Mouse (Mus musculus) hindbrain, embryonic 15.5 days (tissue): ENCODE data around the gene Tmem97. TPM values are rescaled to one million over a fixed set of nuclear protein-coding genes. Genes with fewer than 3 reads are reported as not detected.
A peak's percentile ranks its signal among the peaks of the same experiment; 100 is the strongest.

Experiments
- ATAC-seq: fragments of 200-750 bp; cut with Nextera tagmentation; 2 replicates; pipeline ENCODE4 v1.8.0; 2017; ENCODE audit warnings: low read depth, moderate number of reproducible peaks, moderate TSS enrichment; ENCODE audit not compliant: low FRiP score
- H3K27ac ChIP-seq: fragments of 300-500 bp; sonication (generic); replicated peaks from 2 replicates; pipeline ENCODE4 v1.5.1; 2015; ENCODE audit warnings: mild to moderate bottlenecking, inconsistent platforms
- H3K27me3 ChIP-seq: fragments of 300-500 bp; sonication (generic); 2 replicates; pipeline ENCODE4 v1.6.1; 2015; ENCODE audit warnings: control low read depth, inconsistent platforms
- H3K36me3 ChIP-seq: fragments of 300-500 bp; sonication (generic); 2 replicates; pipeline ENCODE4 v1.6.1; 2015; ENCODE audit warnings: control low read depth, inconsistent platforms
- H3K4me1 ChIP-seq: fragments of 300-500 bp; sonication (generic); replicated peaks from 2 replicates; pipeline ENCODE4 v1.6.1; 2015; ENCODE audit warnings: control low read depth, inconsistent platforms
- H3K4me2 ChIP-seq: fragments of 300-500 bp; sonication (generic); 2 replicates; pipeline ENCODE4 v1.6.1; 2015; ENCODE audit warnings: moderate library complexity, mild to moderate bottlenecking, inconsistent platforms
- H3K4me3 ChIP-seq: fragments of 300-500 bp; sonication (generic); 2 replicates; pipeline ENCODE4 v1.5.1; 2015; ENCODE audit warnings: mild to moderate bottlenecking, inconsistent platforms
- H3K9ac ChIP-seq: fragments of 300-500 bp; sonication (generic); 2 replicates; pipeline ENCODE4 v1.6.1; 2015; ENCODE audit warnings: inconsistent platforms
- H3K9me3 ChIP-seq: fragments of 300-500 bp; sonication (generic); 2 replicates; pipeline ENCODE4 v1.6.1; 2016; ENCODE audit warnings: control low read depth, inconsistent platforms
- WGBS: fragments of 180-500 bp; shearing (Covaris S2); methylation state at CpG from one replicate; pipeline ENCODE4 v1.1.7; 2015; 5-methylcytosine and 5-hydroxymethylcytosine counted together
- polyA plus RNA-seq: library from polyadenylated mRNA; unstranded; fragments of >200 nt; fragmentation: Nextera tagmentation; extraction: Ambion mirVana; gene quantifications from 2 replicates; pipeline ENCODE4 v1.2.1, GENCODE M21; 2015

The Tmem97 gene
- polyA plus RNA-seq, 1 experiment from 2014 or later = 45.7 TPM

- 65% methylated on average over 9 of the region's 9 CpGs for WGBS
- Histone ChIP-seq H3K9me3 (no peaks in the 10 kb centered on the region), H3K4me1 (no peaks in the 10 kb centered on the region), H3K4me2 (no peak overlapping the region), H3K36me3 (peaks cover 95% of the 10 kb centered on the region), H3K9ac (no peak overlapping the region), H3K27ac (0 out of 2 replicates have a peak overlapping the region, but pooled peaks have one; percentile 20), H3K4me3 (no peak overlapping the region), H3K27me3 (no peaks in the 10 kb centered on the region)
- ATAC-seq = no peak
Measured at GRCm38 (mm10) chr11:78523241-78523955, 27.2 kb downstream of the Tmem97 start.

GRCm38 (mm10) chr11:78522481-78522997 lies 28.0 kb downstream of the Tmem97 start:
- Histone ChIP-seq H3K9me3 (no peaks in the 10 kb centered on the region), H3K4me3 (no peak overlapping the region), H3K27me3 (no peaks in the 10 kb centered on the region), H3K4me2 (no peak overlapping the region), H3K36me3 (peaks cover 96% of the 10 kb centered on the region), H3K27ac (0 out of 2 replicates have a peak overlapping the region, but pooled peaks have one; percentile 20), H3K9ac (no peak overlapping the region), H3K4me1 (no peaks in the 10 kb centered on the region)
- ATAC-seq = no peak
- 86% methylated on average over 1 of the region's 1 CpGs for WGBS

- Histone ChIP-seq H3K4me2 (no peak overlapping the region), H3K27me3 (no peaks in the 10 kb centered on the region), H3K36me3 (peaks cover 92% of the 10 kb centered on the region), H3K9me3 (no peaks in the 10 kb centered on the region), H3K9ac (no peak overlapping the region), H3K4me1 (no peaks in the 10 kb centered on the region), H3K4me3 (no peak overlapping the region), H3K27ac (no peak overlapping the region)
- ATAC-seq = no peak
- 86% methylated on average over 3 of the region's 3 CpGs for WGBS
Measured at GRCm38 (mm10) chr11:78521880-78522279, 28.7 kb downstream of the Tmem97 start.

- WGBS = 86% methylated on average over 10 of the region's 10 CpGs
- Histone ChIP-seq H3K9me3 (no peaks in the 10 kb centered on the region), H3K4me3 (no peak overlapping the region), H3K27ac (no peak overlapping the region), H3K9ac (no peak overlapping the region), H3K4me2 (no peak overlapping the region), H3K27me3 (no peaks in the 10 kb centered on the region), H3K36me3 (peaks cover 90% of the 10 kb centered on the region), H3K4me1 (0 out of 2 replicates have a peak, but pooled peaks cover under 1% of the 10 kb centered on the region)
- no peak for ATAC-seq
Measured at GRCm38 (mm10) chr11:78518931-78519330, 31.6 kb downstream of the Tmem97 start.

GRCm38 (mm10) chr11:78515549-78516325 lies 34.8 kb downstream of the Tmem97 start:
- no peaks in the 10 kb centered on the region for H3K27me3 ChIP-seq
- H3K4me1 ChIP-seq = peaks cover 21% of the 10 kb centered on the region
- no peak overlapping the region for H3K27ac ChIP-seq
- no peaks in the 10 kb centered on the region for H3K9me3 ChIP-seq
- H3K4me3 ChIP-seq = no peak overlapping the region
- WGBS = 54% methylated on average over 2 of the region's 2 CpGs
- no peak for ATAC-seq
- H3K9ac ChIP-seq = no peak overlapping the region
- H3K4me2 ChIP-seq = no peak overlapping the region
- H3K36me3 ChIP-seq = peaks cover 59% of the 10 kb centered on the region

GRCm38 (mm10) chr11:78513106-78513790 lies 37.3 kb downstream of the Tmem97 start:
- peak overlapping the region; percentile 74 for H3K4me3 ChIP-seq
- no peak for ATAC-seq
- no peaks in the 10 kb centered on the region for H3K9me3 ChIP-seq
- 84% methylated on average over 3 of the region's 3 CpGs for WGBS
- no peak overlapping the region for H3K27ac ChIP-seq
- no peaks in the 10 kb centered on the region for H3K27me3 ChIP-seq
- peaks cover 38% of the 10 kb centered on the region for H3K36me3 ChIP-seq
- H3K4me1 ChIP-seq = peaks cover 22% of the 10 kb centered on the region
- peak overlapping the region; percentile 91 for H3K9ac ChIP-seq
- peak overlapping the region; percentile 82 for H3K4me2 ChIP-seq

- H3K4me1 ChIP-seq = peaks cover 22% of the 10 kb centered on the region
- WGBS = under 1% methylated on average over 63 of the region's 67 CpGs
- H3K9me3 ChIP-seq = no peaks in the 10 kb centered on the region
- H3K27ac ChIP-seq = peak within 1 kb of the TSS; percentile 84
- peak within 1 kb of the TSS; percentile 91 for H3K9ac ChIP-seq
- H3K4me3 ChIP-seq = peak within 1 kb of the TSS; percentile 74
- H3K27me3 ChIP-seq = no peaks in the 10 kb centered on the region
- ATAC-seq = peak; percentile 90
- H3K4me2 ChIP-seq = peak within 1 kb of the TSS; percentile 82
- H3K36me3 ChIP-seq = peaks cover 38% of the 10 kb centered on the region
Measured at GRCm38 (mm10) chr11:78512025-78512957, 38.3 kb downstream of the Tmem97 start, which contains the start of the genes Tmem199 and Poldip2. Gene Tmem199, minus strand, starts transcription at chr11:78512172. Gene Poldip2, plus strand, starts transcription at chr11:78512193.

- Histone ChIP-seq H3K9ac (no peak overlapping the region), H3K4me2 (no peak overlapping the region), H3K36me3 (peaks cover 23% of the 10 kb centered on the region), H3K4me3 (no peak overlapping the region), H3K9me3 (no peaks in the 10 kb centered on the region), H3K4me1 (peaks cover 22% of the 10 kb centered on the region), H3K27me3 (no peaks in the 10 kb centered on the region), H3K27ac (no peak overlapping the region)
- ATAC-seq = no peak
- 82% methylated on average over 5 of the region's 5 CpGs for WGBS
Measured at GRCm38 (mm10) chr11:78509148-78509547, 41.4 kb downstream of the Tmem97 start.

GRCm38 (mm10) chr11:78505430-78505829 lies 45.1 kb downstream of the Tmem97 start:
- H3K4me2 ChIP-seq = no peak overlapping the region
- H3K9ac ChIP-seq = no peak overlapping the region
- no peaks in the 10 kb centered on the region for H3K4me1 ChIP-seq
- ATAC-seq = no peak
- 0 out of 2 replicates have a peak, but pooled peaks cover 3% of the 10 kb centered on the region for H3K27me3 ChIP-seq
- WGBS = 91% methylated on average over 3 of the region's 3 CpGs
- no peaks in the 10 kb centered on the region for H3K9me3 ChIP-seq
- H3K27ac ChIP-seq = no peak overlapping the region
- peaks cover 20% of the 10 kb centered on the region for H3K36me3 ChIP-seq
- H3K4me3 ChIP-seq = no peak overlapping the region

GRCm38 (mm10) chr11:78502909-78503650 lies 47.5 kb downstream of the Tmem97 start, which contains the start of gene Sebox:
Gene Sebox, plus strand, starts transcription at chr11:78503447.
- H3K4me2 ChIP-seq = no peak within 1 kb of the TSS
- no peak within 1 kb of the TSS for H3K4me3 ChIP-seq
- no peak within 1 kb of the TSS for H3K27ac ChIP-seq
- ATAC-seq = no peak
- H3K4me1 ChIP-seq = peaks cover 5% of the 10 kb centered on the region
- peaks cover 17% of the 10 kb centered on the region for H3K36me3 ChIP-seq
- no peaks in the 10 kb centered on the region for H3K9me3 ChIP-seq
- H3K27me3 ChIP-seq = 0 out of 2 replicates have a peak, but pooled peaks cover 8% of the 10 kb centered on the region
- 71% methylated on average over 7 of the region's 7 CpGs for WGBS
- H3K9ac ChIP-seq = no peak within 1 kb of the TSS
